Mouse (Mus musculus) yolk sac, embryonic 10.5 days (tissue): ENCODE results near the gene Nrm.

Source experiments
- DNase-seq: peaks from one replicate; pipeline ENCODE4 v3.0.0-alpha.2; 2017; ENCODE audit warnings: low spot score

Nrm gene

GRCm38 (mm10) chr17:35861198-35861857, at the start of gene Nrm:
Gene Nrm (plus strand): TSS chr17:35861318.
- peak; percentile 94 for DNase-seq

- DNase-seq = no peak
These were observed 48.8 kb upstream of the Nrm start for GRCm38 (mm10) chr17:35812307-35812706.

- no peak for DNase-seq
These were observed 48.4 kb upstream of the Nrm start for GRCm38 (mm10) chr17:35812736-35813135.

GRCm38 (mm10) chr17:35813245-35813647, 47.9 kb upstream of the Nrm start:
- no peak for DNase-seq

DNA sequence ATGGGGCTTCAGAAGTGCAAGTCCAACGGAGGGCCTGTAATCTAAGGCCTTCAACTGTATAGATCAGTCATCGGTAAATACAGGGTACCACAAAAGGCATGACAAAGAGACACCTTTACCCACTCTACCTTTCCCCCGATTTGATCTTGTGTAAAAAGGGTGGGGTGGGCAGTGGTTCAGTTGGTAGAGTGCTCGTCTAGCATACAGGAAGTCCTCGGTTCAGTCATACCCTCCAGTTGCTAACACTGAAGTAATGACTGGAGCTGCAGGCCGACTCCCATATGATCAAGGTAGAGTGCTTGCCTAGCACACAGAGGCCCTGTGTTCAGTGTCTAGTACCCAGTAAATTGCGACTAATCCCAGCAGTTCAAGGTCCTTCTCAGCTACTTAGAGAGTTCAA, 47.5 kb upstream of the Nrm start:
- DNase-seq = no peak

DNA sequence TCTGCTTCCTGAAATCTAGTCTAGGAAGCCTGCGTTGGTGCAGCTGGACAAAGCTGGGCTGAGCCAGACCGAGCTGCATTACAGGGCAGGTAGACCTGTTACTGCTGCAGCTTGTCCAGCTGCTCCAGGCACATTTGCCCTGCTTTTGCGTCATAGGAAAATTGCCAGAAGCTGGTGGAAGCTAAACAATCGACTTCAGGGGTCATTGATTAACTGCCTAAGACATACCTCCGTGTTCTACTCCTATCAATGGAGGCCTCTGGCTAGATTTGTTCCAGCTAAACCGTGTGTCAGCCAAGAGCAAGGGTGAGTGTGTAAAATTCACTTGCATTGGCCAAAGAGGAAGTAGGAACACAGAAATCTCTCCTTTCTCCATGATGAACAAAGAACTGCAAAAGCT, 46.4 kb upstream of the Nrm start:
- DNase-seq = peak; percentile 80

- no peak for DNase-seq
These were observed 45.3 kb upstream of the Nrm start for GRCm38 (mm10) chr17:35815836-35816235.

DNA sequence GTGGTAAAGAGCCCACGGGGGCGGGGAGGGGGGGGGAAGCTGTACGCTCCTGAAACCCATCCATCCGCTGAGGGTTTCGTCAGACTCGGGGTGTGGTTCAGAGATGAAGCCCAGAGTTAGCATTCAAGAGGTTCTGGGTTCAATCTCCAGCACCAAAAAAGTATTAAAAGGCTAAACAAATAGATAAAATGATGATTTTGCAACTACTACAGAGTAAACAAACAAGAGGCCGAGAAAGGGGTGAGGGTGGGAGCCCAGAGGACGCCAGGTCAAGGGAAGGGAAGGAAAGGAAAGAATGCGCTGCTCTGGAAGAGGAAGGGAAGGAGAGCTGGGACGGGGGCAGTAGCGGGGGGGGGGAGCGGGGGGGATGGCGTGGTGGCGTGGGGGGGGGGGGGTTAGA, 44.4 kb upstream of the Nrm start:
- DNase-seq = no peak

DNA sequence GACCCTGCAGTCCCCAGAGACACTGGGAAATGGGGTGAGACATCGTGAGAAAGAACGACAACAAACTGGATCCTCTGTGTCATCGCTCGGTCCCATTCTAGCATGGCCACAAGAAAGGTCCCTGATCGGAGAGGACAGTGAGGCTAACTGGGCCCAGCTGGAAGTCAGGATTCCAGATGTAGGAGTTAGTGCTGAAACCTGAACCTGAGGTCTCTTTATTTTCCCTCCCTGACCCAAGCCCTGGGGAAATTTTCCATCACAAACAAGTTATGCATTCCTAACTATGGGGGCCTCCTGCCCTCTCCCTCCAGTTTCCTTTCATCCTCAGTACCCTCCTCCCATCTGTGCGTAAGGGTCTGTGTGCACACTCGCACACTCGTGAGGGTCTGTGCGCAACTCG, 43.9 kb upstream of the Nrm start:
- DNase-seq = no peak

- DNase-seq = no peak
These were observed 41.0 kb upstream of the Nrm start for GRCm38 (mm10) chr17:35820111-35820510.

DNA sequence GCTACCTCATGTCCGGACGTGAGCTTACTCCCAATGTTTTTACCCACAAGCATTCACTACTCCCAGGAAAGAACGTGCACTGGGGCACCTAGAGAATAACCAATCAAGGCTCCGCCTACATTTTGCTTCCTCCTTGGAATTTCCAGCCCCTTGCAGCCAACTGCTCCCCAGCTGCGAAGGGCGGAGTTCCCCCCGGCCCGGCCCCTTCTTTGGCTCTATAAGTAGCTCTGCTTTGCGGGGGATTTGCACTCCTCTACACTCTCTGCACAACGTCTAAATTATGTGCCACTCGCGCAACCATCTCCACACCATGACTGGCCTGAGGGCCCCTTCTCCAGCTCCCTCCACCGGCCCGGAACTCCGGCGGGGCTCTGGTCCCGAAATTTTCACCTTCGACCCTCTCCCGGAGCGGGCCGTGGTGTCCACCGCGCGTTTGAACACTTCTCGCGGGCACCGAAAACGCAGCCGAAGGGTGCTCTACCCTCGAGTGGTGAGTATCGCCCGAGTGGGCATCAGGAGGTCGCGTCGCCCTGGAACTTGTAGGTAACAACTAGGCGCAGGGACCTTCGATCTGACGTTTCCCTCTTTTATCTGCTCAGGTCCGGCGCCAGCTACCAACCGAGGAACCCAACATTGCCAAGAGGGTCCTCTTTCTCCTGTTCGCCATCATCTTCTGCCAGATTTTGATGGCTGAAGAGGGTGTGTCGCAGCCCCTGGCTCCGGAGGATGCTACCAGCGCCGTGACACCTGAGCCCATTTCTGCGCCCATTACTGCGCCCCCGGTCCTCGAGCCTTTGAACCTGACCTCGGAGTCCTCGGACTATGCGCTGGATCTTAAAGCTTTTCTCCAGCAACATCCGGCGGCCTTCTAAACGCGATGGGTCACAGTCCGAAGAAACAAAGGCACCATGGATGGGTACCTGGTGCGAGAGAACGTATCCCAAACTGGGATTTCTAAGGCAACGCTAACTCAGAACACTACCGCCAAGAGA, 39.4 kb upstream of the Nrm start, which contains the start of gene Ier3:
Gene Ier3 (plus strand): TSS at position 246 of the 992 bp plus-strand sequence.
- DNase-seq = peak; percentile 93

- no peak for DNase-seq
These were observed 38.6 kb upstream of the Nrm start for GRCm38 (mm10) chr17:35822564-35822963.

DNA sequence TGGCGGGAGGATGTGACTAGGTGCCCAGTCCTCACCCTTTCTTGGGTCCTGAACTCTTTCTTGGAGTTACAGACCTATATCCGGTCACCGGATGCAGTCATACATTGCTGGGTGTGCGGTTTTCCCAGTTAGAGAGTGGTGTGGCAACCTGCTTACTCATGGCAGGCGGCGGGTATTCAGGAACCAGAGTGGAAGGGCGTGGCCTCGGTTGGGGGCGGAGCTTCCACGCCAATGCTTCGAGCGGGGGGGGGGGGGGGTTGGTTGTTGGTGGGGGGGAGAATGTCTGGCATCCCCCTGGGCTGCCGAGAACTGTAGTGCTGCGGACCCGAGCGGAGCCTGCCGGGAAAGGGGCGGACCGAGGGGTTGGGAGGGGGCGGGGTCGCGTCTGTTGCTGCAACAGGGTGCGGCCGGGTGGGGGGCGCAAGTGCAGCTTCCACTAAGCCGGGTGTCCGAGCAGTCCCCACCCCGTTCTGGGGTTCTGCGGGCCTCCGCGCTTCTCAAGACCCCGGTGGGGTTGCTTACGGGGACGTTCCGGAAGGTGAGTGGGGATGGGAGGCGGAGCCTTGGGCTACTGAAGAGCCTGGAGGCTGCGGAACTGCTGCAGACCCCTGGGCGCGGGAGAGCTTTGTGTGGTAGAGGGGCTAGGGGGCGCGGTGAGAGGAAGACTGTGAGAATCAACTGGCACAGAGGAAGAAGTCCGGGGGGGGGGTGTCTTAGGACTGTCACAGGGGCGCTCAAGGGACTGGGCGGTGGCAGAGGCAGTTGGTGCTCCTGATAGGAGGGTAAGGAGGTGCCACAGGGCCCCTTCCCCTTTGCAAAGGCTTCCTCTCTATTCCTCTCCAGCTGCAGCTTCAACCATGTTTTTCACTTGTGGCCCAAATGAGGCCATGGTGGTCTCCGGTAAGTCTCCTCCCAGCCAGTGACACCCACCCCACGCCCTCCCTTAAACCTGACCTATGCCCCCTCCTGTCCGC, 37.9 kb upstream of the Nrm start, which contains the start of gene Flot1:
Gene Flot1 (plus strand): TSS at position 267 of the 974 bp plus-strand sequence.
- DNase-seq = peak; percentile 93

DNA sequence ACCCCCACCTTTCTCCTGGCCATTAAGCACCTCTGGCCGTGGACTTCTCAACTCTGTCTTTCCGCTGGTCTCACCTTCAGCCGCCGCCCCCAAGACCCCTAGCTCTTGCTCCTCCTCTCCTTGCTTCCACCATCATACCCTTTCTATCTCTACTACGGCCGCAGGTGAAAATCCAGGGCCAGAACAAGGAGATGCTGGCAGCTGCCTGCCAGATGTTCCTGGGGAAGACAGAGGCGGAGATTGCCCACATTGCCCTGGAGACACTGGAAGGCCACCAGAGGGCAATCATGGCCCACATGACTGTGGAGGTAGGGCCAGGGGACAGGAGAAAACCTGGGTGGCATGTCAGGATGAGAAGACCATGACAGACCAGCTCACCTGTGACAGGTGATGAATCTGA, 36.7 kb upstream of the Nrm start:
- no peak for DNase-seq

DNA sequence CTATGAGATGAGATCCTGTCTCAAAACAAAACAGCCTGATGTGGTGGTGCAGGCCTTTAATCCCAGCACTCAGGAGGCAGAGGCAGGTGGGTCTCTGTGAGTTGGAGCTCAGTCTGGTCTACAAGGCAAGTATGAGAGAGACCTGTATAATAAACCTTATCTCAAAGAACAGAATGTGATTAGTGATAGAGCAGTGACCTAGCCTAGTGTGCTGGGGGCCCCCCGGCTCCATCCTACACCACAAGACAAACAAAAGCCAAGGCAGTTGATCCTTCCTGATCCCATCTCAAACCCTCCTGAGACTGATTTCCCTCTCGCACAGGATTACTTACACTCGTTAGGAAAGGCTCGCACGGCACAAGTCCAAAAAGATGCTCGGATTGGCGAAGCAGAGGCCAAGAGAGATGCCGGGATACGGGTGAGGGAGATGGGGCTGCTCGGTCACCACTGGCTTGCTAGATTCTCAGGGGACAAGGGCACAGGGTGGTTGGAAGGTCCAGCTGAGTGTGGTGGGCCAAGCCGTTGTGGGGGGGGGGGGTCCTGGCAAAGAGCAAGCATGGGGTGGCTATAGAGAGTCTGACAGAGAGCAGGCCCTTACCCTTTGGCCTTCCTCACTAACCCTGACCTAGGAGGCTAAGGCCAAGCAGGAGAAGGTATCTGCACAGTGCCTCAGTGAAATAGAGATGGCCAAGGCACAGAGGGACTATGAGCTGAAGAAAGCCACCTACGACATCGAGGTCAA, 35.8 kb upstream of the Nrm start:
- no peak for DNase-seq

- peak; percentile 88 for DNase-seq
These were observed 31.4 kb upstream of the Nrm start for GRCm38 (mm10) chr17:35829737-35830136.

- no peak for DNase-seq
These were observed 28.5 kb upstream of the Nrm start for GRCm38 (mm10) chr17:35832400-35833238.

- DNase-seq = no peak
These were observed 27.8 kb upstream of the Nrm start for GRCm38 (mm10) chr17:35833239-35833751.

- DNase-seq = no peak
These were observed 27.2 kb upstream of the Nrm start for GRCm38 (mm10) chr17:35833894-35834293.
